Mouse (Mus musculus): ENCODE measurements around the gene Slc6a5.

Slc6a5 gene

GRCm38 (mm10) chr7:49909850-49910249 lies at the start of gene Slc6a5:
Gene Slc6a5, plus strand, starts transcription at chr7:49910146.
- DNase-seq (ENCODE audit: extremely low read depth, low read depth): no peak

- DNase-seq (ENCODE audit: extremely low read depth, low read depth): no peak
These were observed 48.8 kb upstream of the Slc6a5 start for GRCm38 (mm10) chr7:49861196-49861595.

GRCm38 (mm10) chr7:49863753-49864152 lies 46.2 kb upstream of the Slc6a5 start:
- DNase-seq (ENCODE audit: extremely low read depth, low read depth): no peak

- DNase-seq (ENCODE audit: extremely low read depth, low read depth): no peak
These were observed 40.3 kb upstream of the Slc6a5 start for GRCm38 (mm10) chr7:49869656-49870055.

GRCm38 (mm10) chr7:49870276-49870675 lies 39.7 kb upstream of the Slc6a5 start:
- no peak for DNase-seq (ENCODE audit: extremely low read depth, low read depth)

- no peak for DNase-seq (ENCODE audit: extremely low read depth, low read depth)
These were observed 32.6 kb upstream of the Slc6a5 start for GRCm38 (mm10) chr7:49877307-49877706.

- DNase-seq (ENCODE audit: extremely low read depth, low read depth): no peak
These were observed 30.9 kb upstream of the Slc6a5 start for GRCm38 (mm10) chr7:49879051-49879450.

GRCm38 (mm10) chr7:49879998-49880707 lies 29.8 kb upstream of the Slc6a5 start:
- no peak for DNase-seq (ENCODE audit: extremely low read depth, low read depth)

GRCm38 (mm10) chr7:49882288-49882687 lies 27.7 kb upstream of the Slc6a5 start:
- DNase-seq (ENCODE audit: extremely low read depth, low read depth): no peak

- no peak for DNase-seq (ENCODE audit: extremely low read depth, low read depth)
These were observed 27.1 kb upstream of the Slc6a5 start for GRCm38 (mm10) chr7:49882694-49883389.

GRCm38 (mm10) chr7:49887776-49888390 lies 22.1 kb upstream of the Slc6a5 start:
- DNase-seq (ENCODE audit: extremely low read depth, low read depth): no peak

- no peak for DNase-seq (ENCODE audit: extremely low read depth, low read depth)
These were observed 15.2 kb upstream of the Slc6a5 start for GRCm38 (mm10) chr7:49894786-49895185.

- DNase-seq (ENCODE audit: extremely low read depth, low read depth): no peak
These were observed 14.7 kb upstream of the Slc6a5 start for GRCm38 (mm10) chr7:49895296-49895695.

- DNase-seq (ENCODE audit: extremely low read depth, low read depth): no peak
These were observed 7.9 kb upstream of the Slc6a5 start for GRCm38 (mm10) chr7:49902003-49902552.

- DNase-seq (ENCODE audit: extremely low read depth, low read depth): no peak
These were observed 2.5 kb upstream of the Slc6a5 start for GRCm38 (mm10) chr7:49907191-49908171.

- no peak for DNase-seq (ENCODE audit: extremely low read depth, low read depth)
These were observed 1.6 kb upstream of the Slc6a5 start for GRCm38 (mm10) chr7:49908181-49908855.

GRCm38 (mm10) chr7:49908990-49909411 lies 945 bp upstream of the Slc6a5 start:
- DNase-seq (ENCODE audit: extremely low read depth, low read depth): no peak

- no peak for DNase-seq (ENCODE audit: extremely low read depth, low read depth)
These were observed 415 bp downstream of the Slc6a5 start for GRCm38 (mm10) chr7:49910361-49910760.

GRCm38 (mm10) chr7:49911147-49911946 lies 1.4 kb downstream of the Slc6a5 start:
- no peak for DNase-seq (ENCODE audit: extremely low read depth, low read depth)

- DNase-seq (ENCODE audit: extremely low read depth, low read depth): no peak
These were observed 2.0 kb downstream of the Slc6a5 start for GRCm38 (mm10) chr7:49911947-49912262.
